Mouse (Mus musculus) intestine, embryonic 16.5 days (tissue): Measurements from ENCODE around the gene Med12l. TPM values are rescaled to one million over a fixed set of nuclear protein-coding genes. Genes with fewer than 3 reads are reported as not detected.

Experiments used
- ATAC-seq: fragments of 200-750 bp; cut with Nextera tagmentation; 2 replicates; pipeline ENCODE4 v1.8.0; 2017; ENCODE audit warnings: moderate TSS enrichment, moderate library complexity
- H3K27ac ChIP-seq: fragments of 300-500 bp; sonication (generic); 2 replicates; pipeline ENCODE4 v1.5.1; 2014; ENCODE audit warnings: mild to moderate bottlenecking, low read length
- H3K27me3 ChIP-seq: fragments of 300-500 bp; sonication (generic); replicated peaks from 2 replicates; pipeline ENCODE4 v1.6.1; 2014; ENCODE audit warnings: low read length, control low read depth, mixed read lengths; ENCODE audit not compliant: control insufficient read depth, insufficient read depth
- H3K36me3 ChIP-seq: fragments of 300-500 bp; sonication (generic); 2 replicates; pipeline ENCODE4 v1.6.1; 2014; ENCODE audit warnings: low read length, control low read depth; ENCODE audit not compliant: control insufficient read depth, insufficient read depth
- H3K4me1 ChIP-seq: fragments of 300-500 bp; sonication (generic); 2 replicates; pipeline ENCODE4 v1.6.1; 2014; ENCODE audit warnings: low read length, control low read depth, mixed read lengths; ENCODE audit not compliant: control insufficient read depth, insufficient read depth
- H3K4me2 ChIP-seq: fragments of 300-500 bp; sonication (generic); 2 replicates; pipeline ENCODE4 v1.6.1; 2014; ENCODE audit warnings: low read depth, low read length, control low read depth
- H3K4me3 ChIP-seq: fragments of 300-500 bp; sonication (generic); 2 replicates; pipeline ENCODE4 v1.5.1; 2014; ENCODE audit warnings: mild to moderate bottlenecking, low read length
- H3K9ac ChIP-seq: fragments of 300-500 bp; sonication (generic); 2 replicates; pipeline ENCODE4 v1.6.1; 2014; ENCODE audit warnings: low read depth, low read length
- H3K9me3 ChIP-seq: fragments of 300-500 bp; sonication (generic); 2 replicates; pipeline ENCODE4 v1.6.1; 2016; ENCODE audit warnings: low read length, control low read depth; ENCODE audit not compliant: control insufficient read depth
- WGBS: fragments of 180-500 bp; shearing (Covaris S2); extraction: QIAGEN DNeasy Blood & Tissue Kit; methylation state at CpG from one replicate; pipeline ENCODE4 v1.1.7; 2014; 5-methylcytosine and 5-hydroxymethylcytosine counted together
- polyA plus RNA-seq: library from polyadenylated mRNA; unstranded; fragments of >200 nt; fragmentation: Nextera tagmentation; extraction: Ambion mirVana; gene quantifications from 2 replicates; pipeline ENCODE4 v1.2.1, GENCODE M21; 2015

The Med12l gene
- polyA plus RNA-seq, 1 experiment from 2014 or later, result 0.65 TPM

GRCm38 (mm10) chr3:58989374-58989773 is 16.3 kb upstream of the Med12l start:
- Histone ChIP-seq H3K27ac (no peak overlapping the region), H3K9ac (no peak overlapping the region), H3K4me3 (no peak overlapping the region), H3K36me3 (no peaks in the 10 kb centered on the region), H3K9me3 (no peaks in the 10 kb centered on the region), H3K27me3 (no peaks in the 10 kb centered on the region), H3K4me2 (no peak overlapping the region), H3K4me1 (no peaks in the 10 kb centered on the region)
- no peak for ATAC-seq
- 43% methylated on average over 3 of the region's 3 CpGs for WGBS

- Histone ChIP-seq H3K9me3 (no peaks in the 10 kb centered on the region), H3K4me1 (no peaks in the 10 kb centered on the region), H3K4me2 (no peak overlapping the region), H3K4me3 (no peak overlapping the region), H3K36me3 (no peaks in the 10 kb centered on the region), H3K27me3 (no peaks in the 10 kb centered on the region), H3K27ac (no peak overlapping the region), H3K9ac (no peak overlapping the region)
- WGBS, result 70% methylated on average over 3 of the region's 3 CpGs
- ATAC-seq, result no peak
Observed at GRCm38 (mm10) chr3:58990556-58990955, 15.1 kb upstream of the Med12l start.

- Histone ChIP-seq H3K9me3 (no peaks in the 10 kb centered on the region), H3K36me3 (no peaks in the 10 kb centered on the region), H3K27me3 (no peaks in the 10 kb centered on the region), H3K27ac (no peak overlapping the region), H3K4me1 (no peaks in the 10 kb centered on the region), H3K4me3 (no peak overlapping the region), H3K4me2 (no peak overlapping the region), H3K9ac (no peak overlapping the region)
- no peak for ATAC-seq
Observed at GRCm38 (mm10) chr3:58992122-58992521, 13.5 kb upstream of the Med12l start.

GRCm38 (mm10) chr3:58993619-58994018 is 12.0 kb upstream of the Med12l start:
- no peak for ATAC-seq
- no peaks in the 10 kb centered on the region for H3K9me3 ChIP-seq
- no peak overlapping the region for H3K27ac ChIP-seq
- WGBS, result 89% methylated on average over 3 of the region's 3 CpGs
- H3K4me3 ChIP-seq, result no peak overlapping the region
- H3K4me1 ChIP-seq, result no peaks in the 10 kb centered on the region
- H3K9ac ChIP-seq, result no peak overlapping the region
- no peaks in the 10 kb centered on the region for H3K36me3 ChIP-seq
- H3K4me2 ChIP-seq, result no peak overlapping the region
- no peaks in the 10 kb centered on the region for H3K27me3 ChIP-seq

- no peak overlapping the region for H3K4me3 ChIP-seq
- H3K27ac ChIP-seq, result no peak overlapping the region
- no peaks in the 10 kb centered on the region for H3K9me3 ChIP-seq
- H3K9ac ChIP-seq, result no peak overlapping the region
- no peaks in the 10 kb centered on the region for H3K27me3 ChIP-seq
- no peak for ATAC-seq
- no peaks in the 10 kb centered on the region for H3K36me3 ChIP-seq
- WGBS, result 80% methylated on average over 5 of the region's 5 CpGs
- H3K4me2 ChIP-seq, result no peak overlapping the region
- H3K4me1 ChIP-seq, result peaks cover 5% of the 10 kb centered on the region; the same call in 1 of the 2 replicates
Observed at GRCm38 (mm10) chr3:59003756-59004155, 1.9 kb upstream of the Med12l start.

GRCm38 (mm10) chr3:59005996-59006730 is 538 bp downstream of the Med12l start:
- peak; percentile 73 for ATAC-seq
- Histone ChIP-seq H3K9me3 (no peaks in the 10 kb centered on the region), H3K4me3 (peak overlapping the region; percentile 77), H3K27ac (peak overlapping the region; percentile 83), H3K4me1 (peaks cover 5% of the 10 kb centered on the region; the same call in 1 of the 2 replicates), H3K27me3 (no peaks in the 10 kb centered on the region), H3K4me2 (peak overlapping the region; percentile 98), H3K9ac (peak overlapping the region; percentile 73), H3K36me3 (no peaks in the 10 kb centered on the region)
- WGBS, result under 1% methylated on average over 73 of the region's 83 CpGs

GRCm38 (mm10) chr3:59006731-59007441 is 1.3 kb downstream of the Med12l start:
- Histone ChIP-seq H3K27ac (peak overlapping the region; percentile 83), H3K4me1 (peaks cover 5% of the 10 kb centered on the region; the same call in 1 of the 2 replicates), H3K4me3 (peak overlapping the region; percentile 77), H3K36me3 (no peaks in the 10 kb centered on the region), H3K4me2 (peak overlapping the region; percentile 98), H3K27me3 (no peaks in the 10 kb centered on the region), H3K9me3 (no peaks in the 10 kb centered on the region), H3K9ac (peak overlapping the region; percentile 73)
- WGBS, result under 1% methylated on average over 74 of the region's 77 CpGs
- peak; percentile 88 for ATAC-seq

- H3K4me3 ChIP-seq, result no peak overlapping the region
- no peak for ATAC-seq
- H3K9ac ChIP-seq, result no peak overlapping the region
- no peaks in the 10 kb centered on the region for H3K36me3 ChIP-seq
- H3K4me2 ChIP-seq, result no peak overlapping the region
- H3K4me1 ChIP-seq, result peaks cover under 1% of the 10 kb centered on the region; the same call in 1 of the 2 replicates
- no peaks in the 10 kb centered on the region for H3K27me3 ChIP-seq
- 84% methylated on average over 3 of the region's 3 CpGs for WGBS
- H3K27ac ChIP-seq, result no peak overlapping the region
- H3K9me3 ChIP-seq, result no peaks in the 10 kb centered on the region
Observed at GRCm38 (mm10) chr3:59010276-59010675, 4.7 kb downstream of the Med12l start.

GRCm38 (mm10) chr3:59015698-59016412 is 10.2 kb downstream of the Med12l start:
- no peak overlapping the region for H3K9ac ChIP-seq
- WGBS, result 71% methylated on average over 4 of the region's 4 CpGs
- H3K9me3 ChIP-seq, result no peaks in the 10 kb centered on the region
- no peaks in the 10 kb centered on the region for H3K27me3 ChIP-seq
- H3K27ac ChIP-seq, result no peak overlapping the region
- no peaks in the 10 kb centered on the region for H3K4me1 ChIP-seq
- no peak for ATAC-seq
- no peaks in the 10 kb centered on the region for H3K36me3 ChIP-seq
- H3K4me3 ChIP-seq, result no peak overlapping the region
- H3K4me2 ChIP-seq, result no peak overlapping the region
